Mouse (Mus musculus) liver, embryonic 16.5 days (tissue): ENCODE results near the gene Slc38a9. TPM values are rescaled to one million over a fixed set of nuclear protein-coding genes. Genes with fewer than 3 reads are reported as not detected.

Experiments used
- ATAC-seq: fragments of 200-750 bp; cut with Nextera tagmentation; 2 replicates; pipeline ENCODE4 v1.8.0; 2017; ENCODE audit warnings: low read depth, mild to moderate bottlenecking, moderate number of reproducible peaks, moderate library complexity
- H3K27ac ChIP-seq: fragments of 300-500 bp; sonication (generic); 2 replicates; pipeline ENCODE4 v1.5.1; 2014; ENCODE audit warnings: mild to moderate bottlenecking, low read length
- H3K27me3 ChIP-seq: fragments of 300-500 bp; sonication (generic); 2 replicates; pipeline ENCODE4 v1.6.1; 2014; ENCODE audit warnings: low read depth, low read length, mixed read lengths; ENCODE audit not compliant: control insufficient read depth, insufficient read depth
- H3K36me3 ChIP-seq: fragments of 300-500 bp; sonication (generic); 2 replicates; pipeline ENCODE4 v1.6.1; 2014; ENCODE audit warnings: mild to moderate bottlenecking; ENCODE audit not compliant: control insufficient read depth, insufficient read depth
- H3K4me1 ChIP-seq: fragments of 300-500 bp; sonication (generic); 2 replicates; pipeline ENCODE4 v1.6.1; 2014; ENCODE audit warnings: low read depth, low read length, mixed read lengths; ENCODE audit not compliant: control insufficient read depth
- H3K4me2 ChIP-seq: fragments of 300-500 bp; sonication (generic); 2 replicates; pipeline ENCODE4 v1.6.1; 2014; ENCODE audit warnings: low read depth, low read length, mixed read lengths
- H3K4me3 ChIP-seq: fragments of 300-500 bp; sonication (generic); 2 replicates; pipeline ENCODE4 v1.5.1; 2014; ENCODE audit warnings: low read depth, mild to moderate bottlenecking, low read length
- H3K9ac ChIP-seq: fragments of 300-500 bp; sonication (generic); 2 replicates; pipeline ENCODE4 v1.6.1; 2014; ENCODE audit warnings: low read depth, low read length
- H3K9me3 ChIP-seq: fragments of 300-500 bp; sonication (generic); replicated peaks from 2 replicates; pipeline ENCODE4 v1.6.1; 2016; ENCODE audit warnings: low read length; ENCODE audit not compliant: control insufficient read depth
- WGBS: fragments of 180-500 bp; shearing (Covaris S2); extraction: QIAGEN DNeasy Blood & Tissue Kit; methylation state at CpG from one replicate; pipeline ENCODE4 v1.1.7; 2014; ENCODE audit not compliant: insufficient replicate concordance; 5-methylcytosine and 5-hydroxymethylcytosine counted together
- polyA plus RNA-seq: library from polyadenylated mRNA; unstranded; fragments of >200 nt; fragmentation: Nextera tagmentation; extraction: Ambion mirVana; gene quantifications from 2 replicates; pipeline ENCODE4 v1.2.1, GENCODE M21; 2015

Slc38a9 gene
- polyA plus RNA-seq, 1 experiment from 2014 or later: 14.6 TPM

GRCm38 (mm10) chr13:112737110-112737509 is 76.6 kb downstream of the Slc38a9 start:
- H3K9ac ChIP-seq: no peak overlapping the region
- H3K4me1 ChIP-seq: peaks cover 8% of the 10 kb centered on the region
- H3K4me3 ChIP-seq: no peak overlapping the region
- H3K9me3 ChIP-seq: no peaks in the 10 kb centered on the region
- no peak overlapping the region for H3K27ac ChIP-seq
- H3K27me3 ChIP-seq: no peaks in the 10 kb centered on the region
- no peak overlapping the region for H3K4me2 ChIP-seq
- no peak for ATAC-seq
- 85% methylated on average over 9 of the region's 9 CpGs for WGBS
- H3K36me3 ChIP-seq: no peaks in the 10 kb centered on the region

GRCm38 (mm10) chr13:112738005-112738404 is 77.5 kb downstream of the Slc38a9 start:
- WGBS: 85% methylated on average over 16 of the region's 16 CpGs
- Histone ChIP-seq H3K9me3 (no peaks in the 10 kb centered on the region), H3K4me3 (no peak overlapping the region), H3K9ac (no peak overlapping the region), H3K4me1 (peaks cover 10% of the 10 kb centered on the region), H3K27me3 (no peaks in the 10 kb centered on the region), H3K36me3 (no peaks in the 10 kb centered on the region), H3K4me2 (no peak overlapping the region), H3K27ac (no peak overlapping the region)
- ATAC-seq: no peak

- 77% methylated on average over 6 of the region's 6 CpGs for WGBS
- Histone ChIP-seq H3K27ac (no peak overlapping the region), H3K9me3 (no peaks in the 10 kb centered on the region), H3K27me3 (no peaks in the 10 kb centered on the region), H3K36me3 (no peaks in the 10 kb centered on the region), H3K4me1 (peaks cover 20% of the 10 kb centered on the region), H3K4me3 (no peak overlapping the region), H3K9ac (no peak overlapping the region), H3K4me2 (no peak overlapping the region)
- no peak for ATAC-seq
Measured at GRCm38 (mm10) chr13:112740073-112740472, 79.5 kb downstream of the Slc38a9 start.

GRCm38 (mm10) chr13:112742076-112742830 is 81.7 kb downstream of the Slc38a9 start:
- Histone ChIP-seq H3K36me3 (no peaks in the 10 kb centered on the region), H3K4me2 (no peak overlapping the region), H3K27ac (peak overlapping the region; percentile 31), H3K9ac (no peak overlapping the region), H3K4me1 (peaks cover 33% of the 10 kb centered on the region), H3K4me3 (no peak overlapping the region), H3K9me3 (no peaks in the 10 kb centered on the region), H3K27me3 (no peaks in the 10 kb centered on the region)
- ATAC-seq: no peak
- 41% methylated on average over 14 of the region's 14 CpGs for whole genome bisulfite sequencing

GRCm38 (mm10) chr13:112743647-112744046 is 83.1 kb downstream of the Slc38a9 start:
- Histone ChIP-seq H3K9me3 (no peaks in the 10 kb centered on the region), H3K27ac (peak overlapping the region; percentile 1; the same call in 1 of the 2 replicates), H3K4me1 (peaks cover 45% of the 10 kb centered on the region), H3K4me2 (no peak overlapping the region), H3K9ac (no peak overlapping the region), H3K27me3 (no peaks in the 10 kb centered on the region), H3K4me3 (no peak overlapping the region), H3K36me3 (no peaks in the 10 kb centered on the region)
- no peak for ATAC-seq
- 74% methylated on average over 4 of the region's 4 CpGs for WGBS

GRCm38 (mm10) chr13:112744061-112744849 is 83.7 kb downstream of the Slc38a9 start:
- Histone ChIP-seq H3K9ac (no peak overlapping the region), H3K4me2 (no peak overlapping the region)
- WGBS: 77% methylated on average over 15 of the region's 15 CpGs

GRCm38 (mm10) chr13:112745936-112746694 is 85.6 kb downstream of the Slc38a9 start:
- H3K4me2 ChIP-seq: peak overlapping the region; percentile 53
- peaks cover 68% of the 10 kb centered on the region for H3K4me1 ChIP-seq
- peak overlapping the region; percentile 20 for H3K4me3 ChIP-seq
- no peaks in the 10 kb centered on the region for H3K36me3 ChIP-seq
- H3K9ac ChIP-seq: peak overlapping the region; percentile 53
- 57% methylated on average over 5 of the region's 5 CpGs for WGBS
- peak overlapping the region; percentile 97 for H3K27ac ChIP-seq
- ATAC-seq: peak; percentile 90
- no peaks in the 10 kb centered on the region for H3K27me3 ChIP-seq
- no peaks in the 10 kb centered on the region for H3K9me3 ChIP-seq

More at GRCm38 (mm10) chr13:112744061-112744849, 83.7 kb downstream of the Slc38a9 start:
- Histone ChIP-seq H3K9me3 (no peaks in the 10 kb centered on the region), H3K4me3 (no peak overlapping the region), H3K27me3 (no peaks in the 10 kb centered on the region), H3K27ac (peak overlapping the region; percentile 97), H3K4me1 (peaks cover 51% of the 10 kb centered on the region), H3K36me3 (no peaks in the 10 kb centered on the region)
- ATAC-seq: no peak

GRCm38 (mm10) chr13:112746695-112747055 is 86.1 kb downstream of the Slc38a9 start:
- peak overlapping the region; percentile 53 for H3K4me2 ChIP-seq
- H3K36me3 ChIP-seq: no peaks in the 10 kb centered on the region
- H3K9me3 ChIP-seq: no peaks in the 10 kb centered on the region
- H3K4me3 ChIP-seq: peak overlapping the region; percentile 20; the same call in 1 of the 2 replicates
- H3K27ac ChIP-seq: peak overlapping the region; percentile 97
- peak overlapping the region; percentile 52 for H3K9ac ChIP-seq
- 72% methylated on average over 10 of the region's 10 CpGs for whole genome bisulfite sequencing
- peaks cover 74% of the 10 kb centered on the region for H3K4me1 ChIP-seq
- no peak for ATAC-seq
- no peaks in the 10 kb centered on the region for H3K27me3 ChIP-seq
